Mouse (Mus musculus) telencephalon, adult 2 months (tissue): ENCODE measurements around the gene Ssrp1.

Experiments
- DNase-seq: peaks from one replicate; pipeline ENCODE4 v3.0.0-alpha.2; 2011; ENCODE audit warnings: low read depth, low spot score

Gene Ssrp1

DNA sequence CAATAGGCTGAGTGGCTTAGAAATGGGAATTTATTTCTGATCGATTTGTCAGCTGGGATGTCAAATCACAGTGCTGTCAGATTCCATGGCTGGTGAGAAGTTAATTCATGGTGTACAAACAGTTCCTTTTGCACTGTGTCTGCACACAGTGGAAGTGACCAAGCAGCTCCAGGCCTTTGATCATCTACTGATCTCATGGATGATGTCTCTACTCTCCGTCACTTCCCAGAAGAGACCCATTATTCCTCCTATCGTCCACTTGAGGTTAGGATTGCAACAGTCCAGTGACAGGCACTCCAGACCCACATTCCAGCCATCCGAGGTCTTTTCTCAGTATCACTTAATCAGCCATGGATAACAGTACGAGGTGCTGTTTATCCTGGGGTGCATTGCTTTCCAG is 36.7 kb downstream of the Ssrp1 start:
- no peak for DNase-seq

DNA sequence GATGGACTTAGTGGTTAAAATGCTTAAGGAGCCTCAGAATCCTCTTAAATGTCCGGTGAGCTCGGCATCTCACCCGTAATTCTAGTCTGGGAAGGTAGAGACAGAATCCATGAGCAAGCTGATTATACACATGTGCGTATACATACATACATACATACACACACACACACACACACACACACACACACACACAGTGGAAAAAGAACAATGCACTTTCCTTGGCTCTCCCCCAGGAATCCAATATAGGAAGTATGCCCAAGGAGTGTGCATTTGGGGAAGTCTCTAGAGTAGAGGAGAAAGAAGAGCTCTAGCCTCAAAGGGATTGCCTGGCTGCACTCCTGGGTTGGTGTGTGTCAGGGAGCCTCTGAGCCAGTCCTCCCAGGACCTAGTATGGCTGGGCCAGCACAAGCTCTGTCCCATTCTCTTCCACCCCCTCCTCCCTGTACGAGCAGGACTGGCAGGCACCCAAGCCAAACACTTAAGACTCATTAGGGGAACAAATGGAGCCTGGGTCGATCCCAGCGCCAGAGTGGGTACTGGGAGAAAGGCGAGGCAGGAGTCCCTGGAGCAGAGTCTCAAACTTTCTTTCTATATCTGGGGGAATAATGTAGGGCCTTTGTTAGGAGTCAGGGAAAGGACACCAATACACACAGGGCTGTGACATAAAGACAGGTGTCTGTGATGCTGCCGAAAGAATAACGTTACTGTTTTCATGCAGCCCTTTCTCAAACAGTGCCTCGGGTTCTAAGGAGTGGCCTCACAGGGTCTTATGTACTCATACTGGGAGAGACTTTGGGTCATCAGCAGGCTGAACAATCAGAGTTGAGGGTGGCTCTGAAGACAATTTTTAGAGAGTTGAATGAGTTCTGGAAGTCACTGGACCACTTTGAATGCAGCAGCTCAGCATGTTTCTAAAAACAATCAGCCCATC is 51.9 kb downstream of the Ssrp1 start:
- no peak for DNase-seq

DNA sequence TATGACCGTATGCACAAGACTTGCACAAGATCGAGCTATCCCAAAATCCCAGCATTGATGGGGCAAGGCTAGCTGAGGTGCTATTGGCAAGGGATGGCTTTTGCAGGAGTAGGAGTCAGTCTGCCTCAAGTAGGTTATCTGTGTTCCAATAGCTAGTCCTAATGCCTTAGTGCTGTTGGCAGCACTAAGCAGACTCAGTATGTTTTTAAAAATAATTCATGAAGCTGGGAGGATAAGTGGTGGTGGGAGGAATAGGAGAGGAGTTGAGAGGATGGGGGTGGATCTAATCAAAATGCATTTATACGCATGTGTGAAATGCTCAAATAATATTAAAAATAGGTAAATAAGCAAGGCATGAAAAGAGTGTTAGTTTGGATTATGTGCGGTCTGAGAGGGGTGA is 54.3 kb downstream of the Ssrp1 start:
- DNase-seq, result peak; percentile 50

DNA sequence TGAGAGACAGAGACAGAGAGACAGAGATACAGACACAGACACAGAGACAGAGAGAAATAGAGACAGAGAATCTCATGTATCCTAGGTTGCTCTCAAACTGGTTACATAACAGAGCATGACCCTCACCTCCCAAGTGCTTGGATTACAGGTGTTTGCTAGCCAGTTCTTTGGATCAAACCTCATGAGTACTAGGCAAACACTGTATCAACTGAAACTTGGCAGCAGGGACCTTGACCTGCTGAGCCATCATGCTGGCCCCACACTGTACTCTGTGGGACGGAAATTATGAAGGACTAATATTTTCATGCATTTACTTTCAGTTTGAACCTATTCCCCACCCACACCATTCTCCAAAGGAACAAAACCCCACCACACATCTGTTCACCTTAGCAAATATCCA is 56.3 kb downstream of the Ssrp1 start:
- DNase-seq, result no peak

DNA sequence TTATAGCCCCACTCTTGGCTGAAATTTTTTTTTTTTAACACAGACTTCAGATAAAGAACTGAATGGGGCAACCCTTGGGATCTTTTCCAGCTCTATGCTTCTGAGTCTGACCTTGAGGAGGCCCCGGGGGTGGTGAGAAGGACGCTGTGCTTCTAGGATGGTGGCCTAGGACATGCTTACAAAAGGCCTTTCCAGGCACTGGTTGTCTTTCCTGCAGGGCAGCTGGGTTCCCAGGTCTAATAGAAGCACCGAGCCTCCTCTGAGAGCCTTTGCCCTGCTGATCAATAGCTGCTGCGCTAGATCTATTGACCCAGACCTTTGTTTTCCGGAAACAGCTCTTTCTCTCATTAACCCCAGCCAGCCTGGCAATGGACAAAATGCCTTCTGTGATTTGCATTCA is 58.9 kb downstream of the Ssrp1 start:
- no peak for DNase-seq
